9 mouse cellular contexts compared by ENCODE assay signal in the genomic region with DNA sequence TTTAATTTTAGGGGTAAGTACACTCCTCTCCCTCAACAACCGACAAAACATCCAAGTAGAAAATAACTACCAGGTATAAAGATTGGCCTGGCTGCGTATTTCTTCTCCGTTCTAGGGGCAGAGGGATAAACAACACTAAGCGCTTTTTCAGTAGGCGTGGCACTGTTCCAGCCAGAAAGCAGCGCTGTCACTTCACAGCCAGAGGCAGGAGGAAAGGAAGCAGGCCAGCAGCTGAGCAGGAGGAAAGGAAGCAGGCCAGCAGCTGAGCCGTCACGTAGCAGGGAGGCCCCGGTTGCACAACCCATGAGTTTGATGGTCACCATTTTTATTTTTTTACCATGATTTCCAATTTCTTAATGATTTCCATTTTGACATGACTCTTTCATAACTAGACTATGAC. TPM values are rescaled to one million over a fixed set of nuclear protein-coding genes. Genes with fewer than 3 reads are reported as not detected.
DNase-seq lines count a peak whose midpoint lies in the region; ATAC-seq and TF ChIP-seq lines count a peak whose summit lies in the region.
"Had no signal": no experiment of that assay in that cellular context is flagged by ENCODE, and none has a peak within 500 bp of the region (broad histone marks: within the 10 kb centered on the region; RNA-seq: fewer than 3 reads in every experiment).

No protein-coding gene starts in this region.

- TF ChIP-seq CTCF in left cerebral cortex, adult 2 months (IDR thresholded peaks at IDR 0.05), result no peak

- no peak overlapping the region for H3K4me3 ChIP-seq in hindbrain, embryonic 14.5 days (replicated peaks; ENCODE audit: low read length)
- peak overlapping the region; percentile 79 for H3K4me3 ChIP-seq in left cerebral cortex, adult 2 months

- peak; percentile 39 for DNase-seq in Muller cell, postnatal 12 days (ENCODE audit: inconsistent ontology term)
- peak; percentile 45 to 53 for DNase-seq in cerebellum, adult 18-20 months
- peak; percentile 76 for DNase-seq in gastrocnemius, adult 18-20 months (ENCODE audit: low spot score)
- DNase-seq in hindbrain, embryonic 14.5 days (ENCODE audit: low spot score), result peak; percentile 30
- DNase-seq in left cerebral cortex, adult 2 months (ENCODE audit: extremely low spot score in 1 of 2, low spot score in 2 of 2), result peak; percentile 53 to 58
- peak; percentile 92 for DNase-seq in skeletal muscle tissue, adult 2 months (ENCODE audit: low read depth, low spot score)
- no peak for DNase-seq in embryo, embryonic 10.5 days (ENCODE audit: low spot score)

- 65% methylated on average over 9 of the region's 9 CpGs for WGBS in hindbrain, embryonic 14.5 days

- peaks cover 31% of the 10 kb centered on the region for H3K4me1 ChIP-seq in hindbrain, embryonic 14.5 days (replicated peaks; ENCODE audit: control insufficient read depth, insufficient read depth, low read length)

- H3K27me3 ChIP-seq in hindbrain, embryonic 14.5 days (ENCODE audit: control insufficient read depth, insufficient read depth, low read length), result no peaks in the 10 kb centered on the region

- intact Hi-C loops in left cerebral cortex, adult 2 months (cut with DNase I), result no loop called here

- no peak for ATAC-seq in hindbrain, embryonic 14.5 days (ENCODE audit: low FRiP score)
- ATAC-seq in megakaryocyte, adult 5-6 weeks (ENCODE audit: poor library complexity, severe bottlenecking), result peak; percentile 56

- H3K9ac ChIP-seq in hindbrain, embryonic 14.5 days, result peak overlapping the region; percentile 76

- peak overlapping the region; percentile 98 for H3K27ac ChIP-seq in hindbrain, embryonic 14.5 days
- peak overlapping the region; percentile 99 for H3K27ac ChIP-seq in left cerebral cortex, adult 2 months

- H3K4me2 ChIP-seq in hindbrain, embryonic 14.5 days (replicated peaks), result peak overlapping the region; percentile 65; the same call in 1 of the 2 replicates

- H3K9me3 ChIP-seq in hindbrain, embryonic 14.5 days (ENCODE audit: control insufficient read depth, low read length), result no peaks in the 10 kb centered on the region

- peaks cover 39% of the 10 kb centered on the region for H3K36me3 ChIP-seq in hindbrain, embryonic 14.5 days (replicated peaks; ENCODE audit: control insufficient read depth, insufficient read depth)

RNA-seq across cellular contexts. Expression of a gene that starts 1.6 kb away (rescaled TPM):
- 100 to 1,000 TPM; 172 to 190 TPM for total RNA-seq in gastrocnemius, adult 18-20 months (2021)
- 185 and 197 TPM in 2 replicates for polyA plus RNA-seq in hindbrain, embryonic 14.5 days (2014; fragmentation: Nextera tagmentation; extraction: Ambion mirVana)
- total RNA-seq in left cerebral cortex, adult 2 months (2021), result 100 to 1,000 TPM; 151 to 157 TPM
- 39.7 and 41.7 TPM in 2 replicates for total RNA-seq in megakaryocyte, adult 5-6 weeks (2015)
- 19.2 and 21.3 TPM in 2 replicates for total RNA-seq in megakaryocyte, adult 5-6 weeks (2017)

RNA-seq across cellular contexts. Expression of a gene that starts 10.8 kb away (rescaled TPM):
- total RNA-seq in gastrocnemius, adult 18-20 months (2021), result not detected
- not detected in 2 replicates for polyA plus RNA-seq in hindbrain, embryonic 14.5 days (2014; fragmentation: Nextera tagmentation; extraction: Ambion mirVana)
- total RNA-seq in left cerebral cortex, adult 2 months (2021), result not detected
- total RNA-seq in megakaryocyte, adult 5-6 weeks (2015), result not detected in 2 replicates
- not detected in 2 replicates for total RNA-seq in megakaryocyte, adult 5-6 weeks (2017)
- total RNA-seq: layer of hippocampus, adult 8-10 months had no signal

RNA-seq across cellular contexts. Expression of a gene that starts 24.7 kb away (rescaled TPM):
- total RNA-seq in gastrocnemius, adult 18-20 months (2021), result not detected
- polyA plus RNA-seq in hindbrain, embryonic 14.5 days (2014; fragmentation: Nextera tagmentation; extraction: Ambion mirVana), result 0.11 and 0.93 TPM in 2 replicates
- total RNA-seq in left cerebral cortex, adult 2 months (2021), result 1 to 10 TPM; 1.8 to 2.5 TPM
- not detected in 2 replicates for total RNA-seq in megakaryocyte, adult 5-6 weeks (2015)
- total RNA-seq in megakaryocyte, adult 5-6 weeks (2017), result 0.04 TPM in 1 of 2 replicates, not detected in the other

RNA-seq across cellular contexts. Expression of a gene that starts 39.7 kb away (rescaled TPM):
- not detected for total RNA-seq in gastrocnemius, adult 18-20 months (2021)
- 0.09 TPM in 1 of 2 replicates, not detected in the other for polyA plus RNA-seq in hindbrain, embryonic 14.5 days (2014; fragmentation: Nextera tagmentation; extraction: Ambion mirVana)
- not detected for total RNA-seq in left cerebral cortex, adult 2 months (2021)
- not detected in 2 replicates for total RNA-seq in megakaryocyte, adult 5-6 weeks (2015)
- total RNA-seq in megakaryocyte, adult 5-6 weeks (2017), result not detected in 2 replicates
- total RNA-seq: layer of hippocampus, adult 8-10 months had no signal

RNA-seq across cellular contexts. Expression of a gene that starts 51.7 kb away (rescaled TPM):
- 10 to 100 TPM; 36.7 to 38.5 TPM for total RNA-seq in gastrocnemius, adult 18-20 months (2021)
- 42.8 and 43.1 TPM in 2 replicates for polyA plus RNA-seq in hindbrain, embryonic 14.5 days (2014; fragmentation: Nextera tagmentation; extraction: Ambion mirVana)
- 10 to 100 TPM; 61.1 to 66.0 TPM for total RNA-seq in left cerebral cortex, adult 2 months (2021)
- 95.1 and 97.1 TPM in 2 replicates for total RNA-seq in megakaryocyte, adult 5-6 weeks (2015)
- 177 and 194 TPM in 2 replicates for total RNA-seq in megakaryocyte, adult 5-6 weeks (2017)
